Mouse (Mus musculus) ES-E14 (cell line): ENCODE data around the gene Cnpy1. TPM values are rescaled to one million over a fixed set of nuclear protein-coding genes. Genes with fewer than 3 reads are reported as not detected.

Experiments
- DNase-seq: peaks from one replicate; pipeline ENCODE4 v3.0.0-alpha.2; 2013; ENCODE audit warnings: low read depth, low spot score
- H3K27ac ChIP-seq: 2 replicates; pipeline ENCODE4 v1.5.1; 2012; ENCODE audit warnings: low read depth, mild to moderate bottlenecking, low read length, moderate library complexity, mixed read lengths; ENCODE audit not compliant: poor library complexity, insufficient read depth, severe bottlenecking
- H3K36me3 ChIP-seq: 2 replicates; pipeline ENCODE4 v1.6.1; 2012; ENCODE audit warnings: mild to moderate bottlenecking, low read length, moderate library complexity, mixed read lengths; ENCODE audit not compliant: control insufficient read depth, poor library complexity, insufficient read depth, severe bottlenecking
- H3K4me1 ChIP-seq, 2 experiments: fragments of 150-350 bp in 1 of 2; sonication (generic) in 1 of 2; 2 replicates each; pipeline ENCODE4 v1.6.1; 2012; ENCODE audit warnings: low read length in 2 of 2, mild to moderate bottlenecking in 1 of 2, mixed read lengths in 1 of 2; ENCODE audit not compliant: control insufficient read depth in 2 of 2, insufficient read depth in 2 of 2, poor library complexity in 1 of 2
- H3K4me3 ChIP-seq, 2 experiments: fragments of 150-350 bp in 1 of 2; sonication (generic) in 1 of 2; 2 replicates each; pipeline ENCODE4 v1.5.1; 2012; ENCODE audit warnings: low read length in 2 of 2, low read depth in 1 of 2, mild to moderate bottlenecking in 1 of 2, mixed read lengths in 1 of 2; ENCODE audit not compliant: insufficient read depth in 1 of 2, poor library complexity in 1 of 2, severe bottlenecking in 1 of 2
- H3K9ac ChIP-seq: 2 replicates; pipeline ENCODE4 v1.6.1; 2012; ENCODE audit warnings: low read depth, mild to moderate bottlenecking, low read length, mixed read lengths; ENCODE audit not compliant: poor library complexity, insufficient read depth, severe bottlenecking
- H3K9me3 ChIP-seq: fragments of 150-350 bp; sonication (generic); 2 replicates; pipeline ENCODE4 v1.6.1; 2012; ENCODE audit warnings: low read depth, mild to moderate bottlenecking, low read length; ENCODE audit not compliant: control insufficient read depth, insufficient read depth
- CHD2 ChIP-seq: IDR thresholded peaks from 2 replicates; pipeline ENCODE4 v1.6.1; 2014; ENCODE audit warnings: mild to moderate bottlenecking, low read depth, low read length, inconsistent platforms
- HCFC1 ChIP-seq: IDR thresholded peaks from 2 replicates; pipeline ENCODE4 v1.6.1; 2012; ENCODE audit warnings: low read length, inconsistent platforms, borderline replicate concordance; ENCODE audit not compliant: insufficient read depth
- MAFK ChIP-seq: IDR thresholded peaks from 2 replicates; pipeline ENCODE4 v1.6.1; 2014; ENCODE audit warnings: mild to moderate bottlenecking, low read depth, low read length, inconsistent platforms; ENCODE audit not compliant: insufficient read depth
- ZC3H11A ChIP-seq: IDR thresholded peaks from 2 replicates; pipeline ENCODE4 v1.6.1; 2012; ENCODE audit warnings: low read depth, mild to moderate bottlenecking, inconsistent platforms, low read length, borderline replicate concordance
- ZNF384 ChIP-seq: IDR thresholded peaks from 2 replicates; pipeline ENCODE4 v1.6.1; 2012; ENCODE audit warnings: low read depth, low read length, inconsistent platforms
- in situ Hi-C, 2 experiments: fragments of 600-800 bp; cut with MboI; formaldehyde crosslinking; loops; one replicate each; pipeline ENCODE4 v1.15.1; 2025; ENCODE audit warnings: low sequenced_read_pairs in 2 of 2, inconsistent platforms in 1 of 2; ENCODE audit not compliant: unreplicated experiment in 2 of 2
- total RNA-seq: library from RNA; depleted of rRNA; stranded (reverse); fragments of 300-350 nt; gene quantifications from 2 replicates; pipeline ENCODE4 v1.2.3, GENCODE M21; 2012

Cnpy1 gene
- total RNA-seq, 1 experiment, result 76.9 TPM

GRCm38 (mm10) chr5:28171667-28172066, 73.9 kb downstream of the Cnpy1 start:
- no peak overlapping the region for H3K4me3 ChIP-seq
- H3K36me3 ChIP-seq, result no peaks in the 10 kb centered on the region
- no peak for DNase-seq
- no peak overlapping the region for H3K9ac ChIP-seq
- H3K27ac ChIP-seq, result no peak overlapping the region
- peaks cover 2 to 11% of the 10 kb centered on the region in 2 experiments; a peak in 2 of 4 replicates for H3K4me1 ChIP-seq
- no peaks in the 10 kb centered on the region for H3K9me3 ChIP-seq
- in situ Hi-C loops, result no loop called here
- TF ChIP-seq CHD2 (no peak), MAFK (no peak), ZC3H11A (no peak), HCFC1 (no peak), ZNF384 (no peak)

GRCm38 (mm10) chr5:28170892-28171291, 74.7 kb downstream of the Cnpy1 start:
- no peak for DNase-seq
- peak overlapping the region; percentile 24 to 31; a peak in 2 of 4 replicates for H3K4me3 ChIP-seq
- TF ChIP-seq MAFK (no peak), ZC3H11A (no peak), CHD2 (no peak), HCFC1 (no peak), ZNF384 (no peak)

GRCm38 (mm10) chr5:28170081-28170480, 75.5 kb downstream of the Cnpy1 start:
- Histone ChIP-seq H3K9me3 (no peaks in the 10 kb centered on the region), H3K4me1 (peaks cover 2 to 11% of the 10 kb centered on the region in 2 experiments; a peak in 2 of 4 replicates), H3K9ac (no peak overlapping the region), H3K36me3 (no peaks in the 10 kb centered on the region), H3K4me3 (peak overlapping the region; percentile 44 to 51), H3K27ac (no peak overlapping the region)
- TF ChIP-seq CHD2 (no peak), ZC3H11A (no peak), ZNF384 (no peak), HCFC1 (no peak), MAFK (no peak)
- in situ Hi-C loops, result no loop called here
- DNase-seq, result no peak

More at GRCm38 (mm10) chr5:28170892-28171291, 74.7 kb downstream of the Cnpy1 start:
- Histone ChIP-seq H3K4me1 (peaks cover 2 to 11% of the 10 kb centered on the region in 2 experiments; a peak in 2 of 4 replicates), H3K36me3 (no peaks in the 10 kb centered on the region), H3K9ac (no peak overlapping the region), H3K27ac (no peak overlapping the region), H3K9me3 (no peaks in the 10 kb centered on the region)
- in situ Hi-C loops, result no loop called here

GRCm38 (mm10) chr5:28169166-28169801, 76.3 kb downstream of the Cnpy1 start:
- no peak for DNase-seq
- Histone ChIP-seq H3K9me3 (no peaks in the 10 kb centered on the region), H3K27ac (no peak overlapping the region)

More at GRCm38 (mm10) chr5:28169166-28169801, 76.3 kb downstream of the Cnpy1 start:
- in situ Hi-C loops, result loop anchor here (5.0 to 10.0 kb wide), 4 partner anchors 293 to 1308 kb away; partner anchors contain the start of genes Mnx1 (in 2 of the 2) and Shh (in 1 of the 2)
- Histone ChIP-seq H3K36me3 (no peaks in the 10 kb centered on the region), H3K9ac (no peak overlapping the region), H3K4me1 (peaks cover 2 to 10% of the 10 kb centered on the region in 2 experiments; a peak in 1 of 4 replicates), H3K4me3 (no peak overlapping the region)
- TF ChIP-seq HCFC1 (no peak), MAFK (no peak), CHD2 (no peak), ZNF384 (no peak), ZC3H11A (no peak)
